Mouse (Mus musculus) Muller cell, postnatal 12 days (primary cell): ENCODE data around the gene Aspa.
A peak's percentile ranks its signal among the peaks of the same experiment; 100 is the strongest.
"Not testable (repeated sequence)": the region's sequence is repeated elsewhere in the genome, so short reads cannot be mapped to it uniquely, and the experiment has no call there.

Experiments used
- DNase-seq: peaks from one replicate; pipeline ENCODE4 v3.0.0-alpha.2; 2015; ENCODE audit errors: inconsistent ontology term

The Aspa gene

DNA sequence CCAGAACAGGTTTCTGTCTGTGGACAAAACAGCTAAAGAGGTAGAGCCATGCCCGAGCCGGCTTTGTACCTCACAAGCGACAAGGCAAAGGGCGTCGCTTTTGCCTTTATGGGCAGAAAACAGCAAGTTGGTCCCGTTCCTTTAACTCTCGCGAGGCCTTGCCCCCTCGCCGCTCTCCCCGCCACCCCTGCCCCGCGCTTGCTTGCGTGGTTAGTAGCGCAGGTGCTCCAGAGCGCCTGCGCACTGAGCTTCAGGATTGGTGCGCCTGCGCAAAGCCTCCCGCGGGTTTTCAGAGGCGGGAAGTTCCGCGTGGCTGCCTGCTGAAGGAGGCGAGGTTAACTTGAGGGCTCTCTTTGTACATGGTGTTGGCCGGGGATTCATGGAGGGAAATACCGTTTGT, at the start of gene Aspa, which contains the start of the genes Gm49340 and Spata22:
Aspa (minus strand) TSS at position 155 of the 400 bp plus-strand sequence.
Gm49340 (plus strand) TSS at position 300 of the 400 bp plus-strand sequence.
Spata22 (plus strand) TSS at position 300 of the 400 bp plus-strand sequence.
- DNase-seq: no peak

DNA sequence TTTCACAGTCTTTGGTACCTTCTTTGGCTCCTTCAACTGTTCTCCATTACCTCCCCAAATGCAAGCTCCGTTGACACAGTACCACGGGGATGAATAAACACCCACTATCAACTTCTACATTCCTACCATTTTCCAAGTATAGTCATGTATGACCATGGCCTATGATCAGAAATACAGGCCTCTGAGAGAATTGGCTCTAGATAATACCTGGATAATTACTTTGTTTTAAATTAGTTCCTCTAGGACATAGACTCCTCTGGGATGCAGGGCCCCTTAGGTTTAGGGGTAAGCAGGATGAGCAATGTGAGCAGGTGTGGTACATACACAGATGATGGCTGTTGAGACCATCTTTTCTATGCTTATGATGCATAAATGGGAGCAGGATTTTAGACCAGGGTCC, 41.5 kb upstream of the Aspa start, which contains the start of gene Olfr376:
Olfr376 (plus strand) TSS at position 301 of the 400 bp plus-strand sequence.
- no peak for DNase-seq

DNA sequence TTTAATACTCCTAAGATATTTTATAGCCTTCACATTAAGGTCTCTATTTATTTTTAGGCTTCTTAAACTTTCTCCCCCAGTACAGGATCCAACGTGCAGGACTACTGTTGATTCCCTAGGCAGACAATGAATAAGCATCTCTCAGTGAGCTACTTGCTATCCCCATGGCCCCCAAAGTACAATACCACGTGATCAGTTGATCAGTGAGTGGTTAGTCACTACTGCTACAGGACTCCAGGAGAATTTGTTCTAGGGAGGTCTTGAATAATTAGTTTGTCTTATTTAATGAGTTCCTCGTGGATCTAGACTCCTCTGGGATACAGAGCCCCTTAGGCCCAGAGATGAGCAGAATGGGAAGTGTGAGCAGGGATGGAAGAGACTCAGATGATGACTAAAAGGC, 21.1 kb upstream of the Aspa start, which contains the start of gene Olfr20:
Olfr20 (plus strand) TSS at position 301 of the 400 bp plus-strand sequence.
- DNase-seq: no peak

DNA sequence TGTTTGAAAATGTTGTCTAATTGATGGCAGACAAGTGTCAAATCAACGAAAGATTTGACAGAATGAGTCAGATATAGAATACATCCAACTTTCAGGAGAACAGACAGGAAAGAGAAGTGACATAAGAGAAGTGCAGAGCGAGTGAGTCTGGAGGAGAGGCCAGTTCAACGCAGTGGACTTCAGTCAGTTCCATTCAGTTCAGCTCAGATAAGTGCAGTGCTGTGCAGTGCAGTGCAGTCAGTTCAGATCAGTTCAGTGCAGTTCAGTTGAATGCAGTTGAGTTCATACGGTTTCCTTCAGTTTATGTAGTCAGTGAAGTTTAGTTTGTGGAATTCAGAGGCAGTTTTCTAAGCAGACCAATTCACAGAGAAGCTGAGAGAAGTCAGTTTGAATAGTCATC, 7.5 kb upstream of the Aspa start:
- DNase-seq: no peak

DNA sequence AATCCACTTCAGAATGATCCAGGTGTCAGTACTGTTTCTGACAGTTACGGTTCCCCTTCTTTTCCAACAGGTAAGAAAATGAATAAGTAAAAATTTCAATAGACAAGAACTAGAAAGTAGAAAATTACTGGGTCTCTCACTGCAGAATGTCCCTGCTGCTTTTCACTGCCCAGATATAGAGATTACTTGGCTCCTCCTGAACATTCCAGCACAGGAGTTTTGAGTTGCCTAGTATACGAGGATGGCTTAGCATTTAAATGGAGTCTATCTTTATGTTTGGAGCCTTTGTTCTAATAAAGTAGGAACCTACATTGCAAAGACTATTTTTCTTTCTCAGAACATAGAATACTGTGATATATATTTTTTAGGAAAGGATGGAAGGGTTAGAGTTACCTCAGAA, 4.0 kb upstream of the Aspa start:
- DNase-seq: no peak

DNA sequence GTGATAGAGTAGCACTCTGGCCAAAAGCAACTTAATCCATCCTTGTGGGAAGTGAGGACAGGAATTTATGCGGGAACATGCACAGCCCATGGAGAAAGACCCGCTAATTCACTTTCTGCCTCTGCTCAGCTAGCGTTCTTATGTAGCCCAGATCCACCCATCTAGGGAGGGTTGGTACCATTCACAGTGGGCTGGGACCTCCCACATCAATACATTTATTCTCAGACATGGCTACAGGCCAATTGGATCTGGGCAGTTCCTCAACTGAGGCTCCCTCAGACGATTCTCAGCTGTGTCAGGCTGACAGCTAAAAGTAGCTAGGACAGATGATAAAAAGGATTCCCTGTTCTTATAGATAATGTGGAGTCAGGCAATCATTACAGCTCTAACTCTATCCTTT, 2.0 kb downstream of the Aspa start:
- no peak for DNase-seq

DNA sequence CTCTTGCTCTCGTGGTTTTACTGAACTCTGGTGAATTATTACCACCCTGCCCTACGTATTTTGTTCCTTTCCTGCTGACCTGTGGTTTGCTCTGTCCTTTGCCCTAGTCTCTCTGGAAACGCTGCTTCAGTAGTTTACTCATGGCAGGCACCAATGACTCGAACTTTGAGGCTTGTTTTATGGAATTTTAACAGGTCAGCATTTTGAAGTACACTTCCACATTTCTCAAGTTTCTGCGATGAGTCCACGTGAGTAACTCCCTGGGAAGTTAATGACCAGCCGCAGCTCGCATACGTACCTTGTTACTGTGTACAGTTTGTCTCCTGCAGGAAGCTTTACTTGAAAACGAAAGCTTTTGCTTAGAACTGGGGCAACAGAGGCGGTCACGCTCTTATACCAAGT, 2.9 kb downstream of the Aspa start:
- peak; percentile 42 for DNase-seq

DNA sequence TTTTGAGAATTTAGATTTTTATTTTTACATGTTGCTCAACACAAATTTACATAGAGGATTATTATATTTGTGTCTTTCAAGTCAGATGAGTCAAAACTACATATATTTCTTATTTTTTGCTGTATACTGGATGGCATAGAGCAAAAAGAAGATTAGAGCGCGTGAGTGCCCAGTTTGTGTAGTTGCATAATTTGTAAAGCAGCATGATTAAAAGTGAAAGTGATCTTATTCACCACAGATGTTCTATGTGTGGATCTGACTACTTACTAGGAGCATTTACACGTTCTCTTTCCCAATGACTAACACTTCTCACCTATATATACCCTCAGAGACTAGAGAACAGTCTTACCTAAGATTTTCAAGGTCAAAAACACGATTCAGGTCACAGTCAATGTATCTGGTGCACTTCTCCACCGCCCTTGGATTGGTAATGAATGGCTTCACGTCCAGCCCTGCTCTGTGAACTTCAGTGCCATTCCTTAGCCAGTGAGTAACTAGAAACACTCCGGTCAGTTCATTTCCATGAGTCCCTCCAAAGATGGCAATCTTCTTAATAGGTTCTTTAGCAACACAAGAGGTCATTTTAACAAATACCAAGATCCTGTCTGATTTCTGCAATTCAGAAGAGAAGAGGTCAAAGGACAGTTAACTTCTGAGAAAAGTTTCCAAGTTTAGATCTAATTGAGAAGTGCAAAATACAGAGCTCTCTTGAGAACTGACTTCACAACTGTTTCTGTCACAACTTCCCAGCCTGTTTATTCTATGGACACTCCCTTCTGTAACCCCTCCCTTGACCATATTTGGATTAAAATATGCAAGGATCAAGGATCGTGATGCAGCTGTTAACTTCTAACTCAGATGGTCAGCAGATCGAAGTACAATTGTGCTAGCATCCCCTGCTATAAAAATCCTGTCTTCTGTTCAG, 5.2 kb downstream of the Aspa start:
- no peak for DNase-seq

DNA sequence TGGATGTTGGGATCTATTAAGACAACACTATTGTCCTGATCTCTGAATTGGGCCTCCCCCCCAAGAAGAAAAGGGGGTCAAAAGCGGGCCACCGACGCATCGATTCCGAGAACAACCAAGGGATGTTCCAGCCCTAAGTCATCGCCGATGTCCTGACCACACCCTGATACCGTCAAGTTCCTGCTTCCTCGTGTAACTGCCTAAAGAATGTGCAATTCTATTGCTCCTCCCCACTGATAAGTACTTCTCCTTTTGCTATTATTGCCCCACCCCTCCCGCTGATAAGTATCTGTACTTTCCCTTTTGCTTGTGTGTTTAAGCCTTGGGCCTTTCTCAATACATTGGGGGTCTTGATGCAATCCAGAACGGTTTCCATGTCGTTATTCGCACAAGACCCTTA, 8.3 kb downstream of the Aspa start:
- not testable (repeated sequence) for DNase-seq

DNA sequence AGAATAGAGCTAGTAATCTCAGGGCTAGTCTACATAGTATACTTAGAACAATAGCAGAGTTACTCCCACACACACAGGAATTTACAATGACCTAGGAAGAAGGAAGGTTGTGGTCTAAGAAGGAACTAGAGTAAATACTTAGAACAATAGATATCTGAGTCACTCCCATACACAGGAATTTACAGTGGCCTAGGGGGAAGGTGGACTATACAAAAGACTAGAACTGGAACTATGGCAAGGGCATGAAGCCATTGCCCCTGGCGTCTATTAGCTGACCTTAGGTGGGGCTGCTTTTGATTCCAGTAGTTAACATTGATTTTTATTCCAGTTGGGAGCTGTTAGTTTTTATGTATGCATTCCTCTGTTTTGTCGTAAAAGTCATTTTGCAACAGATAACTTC, 10.8 kb downstream of the Aspa start:
- peak; percentile 77 for DNase-seq

DNA sequence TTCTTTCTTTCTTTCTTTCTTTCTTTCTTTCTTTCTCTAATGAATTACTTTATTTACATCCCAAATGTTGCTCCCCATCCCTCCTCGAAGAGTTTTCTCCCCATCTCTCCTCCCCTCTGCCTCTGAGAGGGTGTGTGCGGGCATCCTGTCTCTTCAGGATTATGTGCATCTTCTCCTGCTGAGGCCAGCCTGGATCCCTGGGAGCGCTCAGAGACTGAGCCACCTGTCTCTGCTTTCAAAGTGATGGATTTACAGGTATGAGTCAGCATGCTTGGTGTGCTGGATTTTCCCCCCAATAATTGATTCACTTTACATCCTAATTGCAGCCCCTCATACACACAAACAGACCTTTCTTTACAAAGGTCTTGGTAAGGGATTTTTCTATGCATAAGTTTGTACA, 13.4 kb downstream of the Aspa start:
- no peak for DNase-seq

DNA sequence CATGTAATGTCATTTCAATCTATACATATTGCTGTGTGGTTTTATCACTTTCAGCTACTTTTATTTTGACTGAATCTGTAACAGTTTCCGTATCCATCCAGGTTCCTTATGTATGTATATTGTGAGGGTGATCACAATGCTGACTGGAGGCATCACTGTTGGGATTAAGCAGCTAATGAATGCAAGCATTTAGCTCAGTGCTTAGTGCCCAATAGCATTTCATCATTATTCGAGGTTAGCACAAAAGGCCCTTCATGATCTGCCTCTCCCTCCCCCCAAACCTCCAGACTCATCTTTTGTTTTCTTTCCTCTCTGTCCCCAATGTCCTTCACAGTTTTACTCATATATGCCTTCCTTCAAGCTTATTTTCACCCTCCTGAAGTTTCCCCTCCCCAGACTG, 26.3 kb downstream of the Aspa start:
- no peak for DNase-seq

DNA sequence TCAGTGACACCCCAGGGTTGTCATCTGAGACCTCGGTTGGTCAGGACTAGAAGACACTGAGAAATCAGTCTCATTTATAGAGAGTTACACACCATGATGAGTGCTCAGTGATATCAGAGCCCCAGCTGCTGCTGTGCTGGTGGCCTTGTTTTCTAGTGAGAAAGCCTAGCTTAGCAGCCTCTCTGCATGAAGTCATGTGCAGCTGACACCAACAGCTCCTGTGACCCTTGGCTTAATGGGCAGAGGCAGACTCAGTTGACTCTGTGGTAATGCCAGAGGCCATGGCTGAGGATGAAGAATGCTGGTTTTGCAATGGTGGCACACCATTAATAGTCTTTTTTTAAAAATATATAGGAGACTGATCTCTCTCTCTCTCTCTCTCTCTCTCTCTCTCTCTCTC, 39.8 kb downstream of the Aspa start:
- no peak for DNase-seq

DNA sequence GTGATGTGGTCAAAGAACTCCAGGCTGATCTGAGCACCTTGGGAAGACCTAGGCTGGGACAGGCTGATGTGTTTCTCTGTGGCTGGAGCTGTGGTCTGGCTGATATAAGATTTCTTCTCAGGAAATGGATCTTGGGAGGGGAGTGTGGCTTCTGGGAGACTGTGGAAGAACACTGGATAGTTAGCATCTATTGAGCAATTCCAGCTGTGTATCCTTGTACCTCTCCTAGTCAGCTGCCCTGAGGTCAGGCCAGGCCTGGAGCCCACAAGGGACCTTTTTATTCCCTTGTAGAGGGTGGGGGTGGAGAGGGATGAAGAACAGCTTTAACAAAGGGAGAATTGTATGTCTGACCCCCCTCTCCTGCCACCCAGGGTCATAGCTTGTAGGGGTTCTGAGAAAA, 45.0 kb downstream of the Aspa start:
- no peak for DNase-seq

DNA sequence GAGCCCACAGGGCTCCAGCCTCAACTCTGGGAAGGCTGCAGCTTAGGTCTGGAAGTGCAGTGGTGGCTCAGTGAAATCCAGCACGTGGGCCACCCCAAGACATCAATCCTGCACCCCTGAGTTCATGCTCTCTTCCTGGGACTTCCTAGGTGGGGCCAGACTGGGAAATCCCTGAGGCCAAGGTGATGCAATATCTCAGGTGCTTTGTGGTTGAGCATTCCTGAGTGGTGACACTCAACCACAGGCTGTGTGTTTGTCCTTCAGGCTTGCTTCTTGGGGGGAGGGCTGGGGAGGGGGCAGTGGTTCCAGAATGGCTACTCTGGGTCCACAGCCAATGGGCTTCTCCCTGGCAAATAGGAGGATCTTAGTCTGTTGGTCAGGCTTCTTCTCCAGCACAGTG, 45.5 kb downstream of the Aspa start:
- DNase-seq: no peak

DNA sequence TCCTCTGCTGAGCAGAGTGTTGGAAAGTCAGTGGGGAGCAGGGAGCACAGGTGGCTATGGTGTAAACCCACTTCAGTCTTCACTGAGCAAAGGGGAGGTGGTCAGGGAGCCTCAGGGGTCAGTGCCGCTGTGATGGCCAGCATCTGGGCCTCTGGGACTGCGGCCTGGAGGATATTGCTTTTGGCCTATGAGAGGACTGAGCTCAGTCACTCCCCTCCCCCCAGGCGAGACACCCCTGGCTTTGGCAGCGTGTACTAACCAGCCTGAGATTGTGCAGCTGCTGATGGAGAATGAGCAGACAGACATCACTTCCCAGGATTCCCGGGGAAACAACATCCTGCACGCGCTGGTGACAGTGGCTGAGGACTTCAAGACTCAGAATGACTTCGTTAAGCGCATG, 46.0 kb downstream of the Aspa start:
- no peak for DNase-seq

DNA sequence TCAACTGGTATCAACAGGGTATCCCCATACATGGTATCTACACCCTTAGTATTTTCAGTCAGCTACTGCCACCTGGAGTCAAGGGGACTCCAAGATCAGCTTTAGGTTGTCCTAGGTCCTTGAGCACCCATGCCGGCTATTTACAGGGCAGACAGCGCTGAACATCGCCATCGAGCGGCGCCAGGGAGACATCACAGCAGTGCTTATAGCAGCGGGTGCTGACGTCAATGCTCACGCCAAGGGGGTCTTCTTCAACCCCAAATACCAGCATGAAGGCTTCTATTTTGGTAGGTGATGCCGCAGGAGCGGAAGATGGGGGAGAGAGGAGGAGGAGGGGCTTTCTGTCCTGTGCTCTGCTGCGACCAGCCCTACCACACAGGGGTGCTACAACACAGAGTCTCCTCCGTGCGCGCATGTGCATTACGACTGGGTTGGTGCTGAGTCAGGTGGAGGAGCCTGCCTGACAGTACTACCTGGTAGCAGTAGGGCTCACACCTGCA, 47.8 kb downstream of the Aspa start:
- peak; percentile 68 for DNase-seq

DNA sequence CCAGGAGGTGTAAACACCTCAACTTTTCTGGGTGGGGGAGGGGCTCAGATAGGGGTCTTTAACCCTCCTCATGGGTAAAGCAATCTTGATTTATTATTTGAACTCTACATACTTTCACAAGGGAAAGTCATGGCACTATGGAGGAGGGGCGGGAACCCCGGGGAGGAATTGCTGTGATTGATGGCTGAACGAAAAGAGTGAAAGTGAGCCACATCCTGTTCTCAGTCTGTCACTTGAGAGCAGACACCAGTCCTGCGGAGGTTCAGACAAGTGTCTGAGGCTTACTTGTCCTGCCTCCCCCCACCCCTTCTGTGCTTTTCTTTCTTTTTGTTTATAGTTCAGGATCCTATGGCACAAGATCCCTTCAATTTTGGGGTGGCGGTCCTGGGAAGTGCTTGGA, 48.7 kb downstream of the Aspa start:
- DNase-seq: no peak

DNA sequence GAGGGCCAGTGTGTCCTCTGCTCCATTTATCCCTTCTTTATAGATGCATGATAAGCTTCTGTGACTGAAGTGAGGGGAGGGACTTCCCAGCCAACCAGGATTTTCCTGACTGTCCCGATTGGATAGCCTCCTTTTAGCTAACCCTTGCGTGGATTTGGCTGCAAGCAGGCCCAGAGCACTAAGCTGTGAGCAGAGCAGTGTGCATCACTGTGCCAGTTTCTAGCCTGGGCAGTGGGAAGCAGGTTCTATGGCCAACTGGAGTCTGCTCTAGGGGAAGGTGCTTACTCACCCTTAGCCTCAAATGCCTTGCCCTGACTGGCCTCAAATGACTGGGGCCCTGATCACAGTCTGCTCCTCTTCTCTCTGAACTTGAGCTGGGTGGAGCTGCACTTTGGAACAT, 54.6 kb downstream of the Aspa start:
- DNase-seq: no peak

DNA sequence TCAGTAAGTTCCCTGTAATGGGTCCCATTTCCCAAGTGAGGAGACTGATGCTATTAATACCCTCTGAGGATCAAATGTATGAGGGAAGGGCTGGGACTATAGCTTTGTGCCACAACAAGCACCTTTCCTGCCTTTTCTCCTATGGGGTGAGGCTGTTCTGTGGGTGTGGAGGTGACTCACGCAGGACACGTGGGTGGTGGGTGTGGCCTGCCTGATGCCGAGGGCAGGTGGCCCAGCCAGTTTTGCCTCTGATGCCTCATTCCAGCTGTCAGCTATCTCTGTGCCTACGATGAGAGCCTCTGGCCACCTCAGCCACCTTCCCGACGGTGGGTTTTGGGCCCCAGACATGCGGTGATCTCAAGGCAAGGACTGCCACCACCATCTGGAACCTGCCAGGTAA, 62.1 kb downstream of the Aspa start, which contains the start of gene Trpv3:
Trpv3 (plus strand) TSS at position 122 of the 400 bp plus-strand sequence.
- DNase-seq: no peak

DNA sequence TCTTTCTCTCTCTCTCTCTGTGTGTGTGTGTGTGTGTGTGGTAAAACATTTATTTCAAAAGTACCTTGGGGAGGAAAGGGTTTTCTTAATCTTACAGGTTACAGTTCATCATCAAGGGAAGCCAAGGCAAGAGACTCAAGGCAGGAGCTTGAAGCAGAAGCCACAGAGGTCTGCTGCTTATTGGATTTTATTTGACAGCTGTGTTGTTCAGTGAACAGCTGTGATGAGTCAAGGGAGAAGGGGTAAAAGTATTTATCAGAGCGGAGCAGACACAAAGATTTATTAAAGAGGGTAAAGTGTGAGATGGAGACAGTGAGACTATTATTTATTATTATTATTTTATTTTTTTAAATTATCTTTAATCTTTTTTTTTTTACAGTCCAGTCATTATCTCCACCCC, 68.0 kb downstream of the Aspa start:
- DNase-seq: no peak

DNA sequence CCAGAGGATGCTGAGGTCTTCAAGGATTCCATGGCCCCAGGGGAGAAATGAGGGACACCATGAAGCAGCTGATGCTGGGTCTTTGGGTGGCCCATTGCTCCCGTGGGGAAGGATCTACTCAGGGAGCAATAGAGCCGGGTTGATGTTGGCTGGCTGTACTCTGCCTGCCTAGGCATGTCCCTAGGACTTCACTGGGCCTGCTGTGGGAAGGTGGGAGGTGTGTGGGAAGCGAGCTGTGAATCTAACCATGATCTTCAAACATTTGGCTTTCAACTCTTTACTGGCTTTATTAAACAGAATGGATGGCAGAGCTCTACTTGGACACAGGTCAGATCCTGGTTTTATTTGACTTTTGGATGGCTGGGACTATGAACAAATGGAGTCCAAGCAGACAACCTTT, 68.9 kb downstream of the Aspa start:
- no peak for DNase-seq

DNA sequence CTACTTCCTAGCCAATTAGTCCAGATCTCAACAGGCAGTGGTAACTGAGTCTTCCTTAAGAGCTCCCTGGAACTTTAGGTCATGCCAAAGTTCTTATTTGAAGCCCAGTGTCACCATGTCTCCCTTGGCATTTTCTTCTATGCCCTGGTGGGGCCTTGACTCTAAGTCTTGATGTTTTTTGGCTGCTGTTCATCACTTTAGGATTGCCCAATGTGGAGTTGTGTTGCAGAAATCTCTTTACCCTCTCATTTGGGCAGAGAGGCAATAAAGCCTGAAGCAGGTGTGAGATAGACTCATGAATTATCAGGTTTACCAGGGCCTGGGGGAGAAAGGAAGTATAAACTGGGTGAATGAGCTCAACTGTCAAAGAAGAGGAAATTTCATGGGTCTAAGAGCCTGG, 70.7 kb downstream of the Aspa start:
- DNase-seq: no peak
